Mouse (Mus musculus) gastrocnemius, postnatal 36 days (tissue): ENCODE results near the gene Rac2. TPM values are rescaled to one million over a fixed set of nuclear protein-coding genes. Genes with fewer than 3 reads are reported as not detected.

Source experiments
- DNase-seq, 2 experiments: peaks; one replicate each; pipeline ENCODE4 v3.0.0; 2022
- intact Hi-C: fragments of 180-260 bp; cut with DNase I; formaldehyde crosslinking; loops from one replicate; pipeline ENCODE4 v1.15.1; 2025
- total RNA-seq, 2 experiments: library from RNA; stranded (reverse); gene quantifications; 2 replicates each; pipeline ENCODE4 v1.2.3; 2021

Rac2 gene
- total RNA-seq, 2 experiments from 2014 or later = 0.42 to 1.4 TPM

GRCm38 (mm10) chr15:78549189-78549734 is 23.3 kb downstream of the Rac2 start:
- intact Hi-C loops = no loop called here
- DNase-seq = no peak

GRCm38 (mm10) chr15:78548711-78549110 is 23.9 kb downstream of the Rac2 start:
- intact Hi-C loops = no loop called here
- DNase-seq = no peak

- DNase-seq = no peak
- intact Hi-C loops = no loop called here
These were observed 24.3 kb downstream of the Rac2 start for GRCm38 (mm10) chr15:78548336-78548665.

DNA sequence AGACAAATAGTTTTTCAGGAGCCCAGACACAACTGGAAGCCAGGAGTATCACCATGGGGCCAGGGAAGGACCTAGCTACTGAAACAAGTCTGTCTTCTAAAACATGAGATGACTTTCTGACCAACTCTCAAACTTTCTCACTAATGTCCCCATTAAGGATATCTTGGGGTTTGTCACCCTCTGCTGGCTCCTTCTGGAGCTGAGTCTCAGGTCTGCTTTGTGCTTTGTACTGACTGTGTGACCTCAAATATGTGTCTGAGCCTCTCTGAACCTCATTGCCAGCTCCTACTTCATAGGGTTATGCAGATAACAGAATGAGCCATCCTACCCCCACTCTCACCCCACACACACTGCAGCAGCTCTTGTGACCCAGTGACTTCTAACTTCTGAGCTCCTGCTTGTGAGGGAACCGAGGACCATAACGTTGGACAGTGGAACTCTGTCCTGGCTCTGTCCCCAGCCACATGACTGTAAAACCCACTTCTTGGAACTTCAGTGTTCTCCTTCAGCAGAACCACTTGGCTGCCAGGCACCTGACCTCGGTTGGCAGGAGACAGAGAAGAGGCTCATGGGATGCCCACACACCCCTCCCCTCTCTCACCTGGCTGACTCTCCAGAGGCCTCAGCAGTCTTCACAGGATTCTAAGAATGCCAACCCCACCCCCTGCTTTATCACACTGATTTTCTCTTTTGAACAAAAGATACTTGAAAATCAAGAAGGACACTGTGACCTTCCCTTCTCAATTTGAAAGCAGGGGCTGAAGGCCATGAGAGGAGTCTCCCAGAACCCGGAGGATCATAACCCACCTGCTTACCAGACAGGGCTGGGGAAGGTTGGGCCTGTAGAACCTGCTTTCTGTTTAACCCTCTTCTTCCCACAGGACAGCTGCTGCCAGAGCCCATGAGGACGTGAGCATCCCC is 24.9 kb downstream of the Rac2 start:
- intact Hi-C loops = no loop called here
- DNase-seq = no peak

DNA sequence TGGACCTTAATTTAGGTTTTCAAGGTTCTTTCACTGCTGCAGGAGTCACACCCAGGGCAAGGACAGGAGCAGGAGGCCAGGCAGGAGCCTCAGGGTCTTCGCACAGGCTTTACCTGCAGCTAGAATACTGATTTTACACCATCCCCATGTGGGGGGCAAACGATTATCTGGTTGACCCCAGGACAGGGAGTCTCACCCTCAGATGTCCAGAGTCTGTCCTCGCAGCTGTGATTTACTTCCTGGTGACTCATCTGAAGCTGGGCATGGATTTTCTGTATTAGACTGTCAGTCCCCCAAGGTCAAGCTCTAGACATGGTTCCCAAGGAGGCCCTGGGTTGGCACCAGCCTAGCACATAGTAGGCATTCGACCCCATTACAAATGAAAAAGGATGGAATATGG is 26.5 kb downstream of the Rac2 start:
- no peak for DNase-seq
- intact Hi-C loops = no loop called here

GRCm38 (mm10) chr15:78544561-78545001 is 28.0 kb downstream of the Rac2 start, which contains the start of gene Sstr3:
Gene Sstr3, minus strand, starts transcription at chr15:78544685.
- intact Hi-C loops = no loop called here

DNA sequence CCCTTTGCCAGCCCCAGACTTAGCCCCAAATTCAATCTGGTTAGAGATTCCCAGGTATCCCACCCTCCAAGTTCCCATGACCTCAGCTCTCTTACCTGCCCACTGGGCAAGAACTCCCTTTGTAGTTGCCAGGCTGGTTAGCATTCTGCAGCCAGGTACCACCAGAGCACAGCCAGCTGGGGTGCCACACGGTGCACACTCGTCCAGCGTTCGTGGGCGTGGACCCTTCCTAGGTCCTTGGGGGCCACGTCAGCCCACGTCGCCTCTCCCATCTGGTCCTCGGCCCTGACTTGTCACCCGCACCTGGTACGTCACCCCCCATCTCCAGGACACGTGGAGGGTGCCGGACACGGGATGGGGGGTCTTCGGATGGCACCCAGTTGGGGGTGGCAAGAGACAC is 28.5 kb downstream of the Rac2 start:
- intact Hi-C loops = no loop called here
- no peak for DNase-seq

More at GRCm38 (mm10) chr15:78544561-78545001, 28.0 kb downstream of the Rac2 start, which contains the start of gene Sstr3:
- DNase-seq = no peak

GRCm38 (mm10) chr15:78542767-78543303 is 29.7 kb downstream of the Rac2 start:
- intact Hi-C loops = no loop called here
- no peak for DNase-seq

DNA sequence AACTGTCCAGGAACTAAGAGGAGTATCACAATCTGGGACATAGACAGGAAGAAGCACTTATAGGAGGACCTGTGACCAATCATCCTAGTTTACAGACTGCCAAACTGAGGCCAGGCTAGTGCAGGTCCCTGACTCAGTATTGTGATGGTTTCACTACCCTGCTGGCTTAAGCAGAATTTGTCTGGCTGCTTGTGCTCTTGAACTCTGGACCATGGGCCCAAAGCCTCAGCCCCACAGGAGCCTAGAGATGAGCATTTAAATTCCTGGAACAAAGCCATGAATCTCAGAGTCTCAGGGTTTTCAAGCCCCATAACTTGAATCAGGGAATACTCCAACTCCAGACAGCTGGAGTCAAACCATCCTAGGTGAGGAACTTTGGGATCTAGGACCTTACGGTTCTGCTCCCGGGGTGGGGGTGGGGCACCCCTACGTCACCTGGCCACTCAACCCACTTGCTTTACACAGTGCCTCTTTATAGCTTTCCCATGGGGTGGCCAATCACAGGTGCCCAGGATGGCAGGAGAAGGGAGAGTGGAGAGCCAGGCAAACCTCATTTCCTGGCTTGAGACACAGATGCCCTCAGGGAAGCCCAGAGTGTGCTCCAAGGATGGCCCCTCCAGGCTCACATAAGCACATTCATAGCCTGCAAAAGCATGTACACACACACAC is 30.4 kb downstream of the Rac2 start:
- intact Hi-C loops = no loop called here
- DNase-seq = no peak

- no peak for DNase-seq
- intact Hi-C loops = no loop called here
These were observed 31.0 kb downstream of the Rac2 start for GRCm38 (mm10) chr15:78541606-78542005.

DNA sequence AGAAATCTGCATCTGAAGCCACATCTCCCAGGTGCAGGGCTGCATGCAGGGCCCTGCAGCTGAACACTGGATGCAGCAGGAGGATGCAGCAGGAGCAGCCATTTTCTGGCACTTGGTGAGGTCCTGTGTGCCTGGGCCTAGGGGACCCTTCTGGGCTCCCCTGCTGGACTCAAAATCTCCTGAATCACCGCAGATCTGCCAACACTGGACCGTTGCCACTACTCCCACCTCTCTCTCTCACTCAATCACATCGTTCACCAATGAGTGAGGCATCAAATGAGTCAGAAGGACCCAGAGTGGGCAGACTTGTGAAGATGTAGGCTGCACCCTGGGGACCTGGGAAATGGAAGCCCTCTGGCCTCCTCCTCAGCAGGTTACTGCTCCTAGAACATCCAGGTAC is 31.5 kb downstream of the Rac2 start:
- intact Hi-C loops = no loop called here
- DNase-seq = no peak

DNA sequence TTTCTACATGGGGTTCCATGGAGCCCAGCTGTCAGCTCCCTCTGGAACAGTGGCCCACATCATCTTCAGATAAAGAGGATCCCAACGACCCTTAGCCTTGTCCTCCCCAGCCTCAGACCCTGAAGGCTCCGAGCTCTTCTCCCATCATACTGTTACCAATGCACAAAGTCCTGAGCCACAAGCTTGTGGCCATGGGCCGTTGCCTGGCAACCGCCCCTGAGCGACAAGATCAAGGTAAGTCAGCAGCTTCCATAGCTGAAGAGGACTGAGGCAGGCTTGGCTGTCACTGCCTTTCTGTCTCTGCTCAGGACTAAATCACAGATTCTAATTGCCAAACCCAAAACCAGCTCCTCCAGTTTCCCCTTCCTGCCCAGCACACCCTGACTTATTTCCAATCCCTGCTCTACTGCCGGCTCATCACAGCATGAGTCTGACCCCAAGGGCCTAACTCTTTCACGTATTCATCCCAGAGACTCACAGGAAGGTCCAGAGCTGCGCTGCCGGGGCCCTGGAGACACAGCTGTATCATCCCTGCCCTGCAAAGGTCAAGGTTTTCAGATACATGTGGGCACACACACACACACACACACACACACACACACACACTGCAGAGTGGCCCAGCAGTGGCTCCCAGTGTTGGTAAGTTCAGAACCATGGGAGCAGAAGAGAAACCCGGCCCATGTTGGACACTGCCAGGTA is 36.7 kb downstream of the Rac2 start:
- DNase-seq = no peak
- intact Hi-C loops = no loop called here

GRCm38 (mm10) chr15:78533346-78533835 is 39.2 kb downstream of the Rac2 start:
- intact Hi-C loops = no loop called here
- no peak for DNase-seq

DNA sequence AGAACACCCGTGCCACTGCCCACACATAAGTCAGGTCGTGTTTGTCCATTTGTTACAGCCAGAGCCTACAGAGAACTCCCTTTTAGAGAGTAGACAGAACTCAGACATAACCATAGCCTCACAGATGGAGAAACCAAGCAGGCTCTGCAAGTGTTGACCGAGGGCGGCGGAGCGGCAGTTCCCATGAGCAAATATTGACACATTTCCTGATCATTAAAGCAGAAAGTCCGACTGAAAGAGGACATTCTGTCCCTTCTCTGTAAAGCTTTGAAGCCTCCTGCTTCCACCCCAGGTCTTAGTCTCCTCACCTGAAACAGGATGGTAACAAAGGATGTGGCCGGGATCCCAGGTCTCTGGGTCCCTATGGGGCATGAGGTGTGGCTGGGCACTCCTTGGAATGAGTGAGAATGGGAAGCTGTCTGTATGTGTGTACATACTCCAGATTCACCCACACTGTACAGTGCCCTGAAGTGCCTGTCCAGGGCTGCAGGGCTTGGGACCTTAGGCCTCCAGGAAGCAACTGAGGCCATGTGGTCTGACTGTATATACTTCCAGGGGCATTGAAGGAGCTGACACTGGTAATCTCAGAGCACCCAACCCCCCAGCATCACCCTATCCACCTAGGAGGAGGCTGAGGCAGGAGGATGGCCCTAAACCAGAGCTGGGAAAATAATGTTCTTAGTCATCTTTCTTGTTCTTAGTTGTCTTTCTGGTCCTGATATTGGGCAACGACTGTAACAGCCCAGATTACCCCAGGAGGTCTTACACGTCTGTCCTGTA is 39.8 kb downstream of the Rac2 start:
- intact Hi-C loops = loop anchor here (1.0 kb wide), 1 partner anchor 85 kb away; no protein-coding TSS in a partner anchor
- no peak for DNase-seq

- DNase-seq = peak; percentile 97 to 98
- intact Hi-C loops = loop anchor here (1.0 to 2.0 kb wide), 2 partner anchors 17 to 85 kb away; no protein-coding TSS in a partner anchor
These were observed 40.6 kb downstream of the Rac2 start for GRCm38 (mm10) chr15:78531901-78532469.

- no peak for DNase-seq
- intact Hi-C loops = loop anchor here (2.0 kb wide), 1 partner anchor 17 kb away; no protein-coding TSS in a partner anchor
These were observed 41.2 kb downstream of the Rac2 start for GRCm38 (mm10) chr15:78531451-78531720.

DNA sequence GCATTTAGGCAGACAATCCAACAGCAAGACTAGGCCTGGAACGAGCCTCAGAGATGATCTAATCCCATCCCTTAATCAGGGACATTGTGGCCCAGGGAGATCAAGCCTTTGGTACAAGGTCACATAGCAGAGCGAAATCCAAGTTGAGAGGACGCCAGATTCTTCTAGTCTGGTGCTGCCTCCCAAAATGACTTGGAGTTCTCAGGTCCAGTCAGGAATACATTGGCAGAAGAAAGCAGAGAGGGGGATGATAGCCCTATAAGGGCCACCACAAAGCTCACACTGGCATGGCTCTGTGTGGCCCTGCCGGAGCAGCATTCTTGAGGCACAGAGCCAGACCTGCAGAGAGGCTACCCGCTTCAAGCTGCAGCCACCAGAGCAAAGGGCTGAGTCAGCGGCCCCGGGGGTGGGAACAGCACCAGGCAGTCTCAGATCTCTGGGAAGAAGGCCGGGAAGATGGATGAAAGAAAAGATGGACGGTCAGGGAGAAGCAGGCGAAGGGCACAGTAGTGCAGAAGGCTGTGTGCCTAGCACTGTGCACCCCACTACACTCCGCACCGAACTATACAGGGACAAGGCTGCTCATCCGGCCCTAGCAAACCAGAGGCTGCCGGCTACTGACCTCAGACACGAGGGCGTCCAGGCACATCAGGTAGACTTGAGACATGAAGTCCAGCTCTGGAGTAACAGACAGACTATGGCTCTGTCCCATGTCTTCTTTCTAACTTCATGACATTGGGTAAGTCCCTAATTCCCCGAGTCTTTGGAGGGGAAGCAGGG is 41.7 kb downstream of the Rac2 start, which contains the start of gene C1qtnf6:
C1qtnf6 (minus strand) TSS at position 746 of the 780 bp plus-strand sequence.
- intact Hi-C loops = loop anchor here (2.0 kb wide), 1 partner anchor 16 kb away; no protein-coding TSS in a partner anchor
- peak; percentile 65 to 71 for DNase-seq

DNA sequence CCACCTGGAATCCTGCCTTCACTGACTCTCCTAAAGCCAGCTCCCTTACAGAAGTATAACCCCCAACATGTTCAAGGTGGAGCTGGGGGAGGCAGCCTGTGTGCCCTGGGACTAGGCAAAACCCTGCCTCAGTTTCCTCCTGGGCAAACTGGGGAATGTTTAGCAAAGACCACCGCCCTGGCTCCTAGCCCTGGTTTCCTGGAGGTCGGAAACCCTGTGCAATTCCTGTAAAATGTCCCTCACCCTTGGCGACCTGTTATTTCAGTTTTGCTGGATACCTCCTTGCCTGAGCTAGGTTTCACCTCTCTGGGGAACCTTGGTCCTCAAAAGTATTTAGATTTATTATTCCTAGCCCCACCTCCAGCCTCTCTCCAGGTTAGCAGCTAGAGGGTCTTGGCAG is 42.4 kb downstream of the Rac2 start:
- intact Hi-C loops = loop anchor here (2.0 kb wide), 1 partner anchor 15 kb away; no protein-coding TSS in a partner anchor

More for the DNA sequence above, 42.4 kb downstream of the Rac2 start:
- DNase-seq = no peak
